Mouse (Mus musculus): ENCODE data around the gene Nrros. TPM values are rescaled to one million over a fixed set of nuclear protein-coding genes. Genes with fewer than 3 reads are reported as not detected.

The Nrros gene
- total and polyA plus RNA-seq, 3 experiments: 55.9 to 59.8 TPM; not detected in 1

DNA sequence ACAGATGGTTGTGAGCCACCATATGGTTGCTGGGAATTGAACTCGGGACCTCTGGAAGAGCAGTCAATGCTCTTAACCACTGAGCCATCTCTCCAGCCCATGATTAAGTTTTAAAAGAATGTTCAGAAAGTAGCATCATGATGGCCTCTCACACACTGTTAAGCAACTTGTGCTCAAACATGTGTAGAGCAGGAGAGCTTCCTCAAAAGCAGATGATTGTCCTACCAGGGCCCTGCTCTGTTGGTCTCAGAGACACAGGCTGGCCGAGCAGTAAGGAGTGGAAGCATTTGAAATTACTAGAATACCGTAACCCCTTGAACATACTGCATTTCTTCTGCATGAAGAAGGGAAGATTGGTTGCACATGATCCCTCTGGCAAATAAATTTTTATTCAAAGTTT, 6.4 kb downstream of the Nrros start:
- Histone ChIP-seq H3K79me2 (ENCODE audit: control insufficient read depth, insufficient read depth, low read length, poor library complexity) (peaks cover 47% of the 10 kb centered on the region), H3K27me3 (ENCODE audit: control insufficient read depth in 1 of 2, insufficient read depth in 2 of 2, low read length in 2 of 2) (no peaks in the 10 kb centered on the region), H3K9me3 (replicated peaks; ENCODE audit: insufficient read depth, low read length) (no peaks in the 10 kb centered on the region), H3K4me3 (ENCODE audit: control insufficient read depth in 1 of 2, insufficient read depth in 1 of 2, low read depth in 2 of 2, low read length in 2 of 2) (no peak overlapping the region), H3K27ac (ENCODE audit: control insufficient read depth, low read depth, low read length) (no peak overlapping the region), H3K36me3 (ENCODE audit: control insufficient read depth in 1 of 2, insufficient read depth in 2 of 2, low read length in 2 of 2) (peaks cover 5 to 20% of the 10 kb centered on the region in 2 experiments), H3K4me1 (ENCODE audit: control insufficient read depth in 1 of 2, insufficient read depth in 2 of 2, low read length in 2 of 2) (peaks cover 3 to 16% of the 10 kb centered on the region in 2 experiments), H3K9ac (ENCODE audit: control insufficient read depth, low read depth, low read length, poor library complexity, severe bottlenecking) (no peak overlapping the region)
- no peak for TF ChIP-seq JUND (IDR thresholded peaks at IDR 0.05; ENCODE audit: low read depth, low read length)
- TF ChIP-seq BHLHE40 (IDR thresholded peaks at IDR 0.05; ENCODE audit: borderline replicate concordance, low read depth, low read length): no peak
- TF ChIP-seq ZMIZ1 (IDR thresholded peaks at IDR 0.05; ENCODE audit: low read depth, low read length): no peak
- no peak for TF ChIP-seq SIN3A (IDR thresholded peaks at IDR 0.05; ENCODE audit: low read length)
- DNase-seq (ENCODE audit: low read depth, low spot score): no peak

DNA sequence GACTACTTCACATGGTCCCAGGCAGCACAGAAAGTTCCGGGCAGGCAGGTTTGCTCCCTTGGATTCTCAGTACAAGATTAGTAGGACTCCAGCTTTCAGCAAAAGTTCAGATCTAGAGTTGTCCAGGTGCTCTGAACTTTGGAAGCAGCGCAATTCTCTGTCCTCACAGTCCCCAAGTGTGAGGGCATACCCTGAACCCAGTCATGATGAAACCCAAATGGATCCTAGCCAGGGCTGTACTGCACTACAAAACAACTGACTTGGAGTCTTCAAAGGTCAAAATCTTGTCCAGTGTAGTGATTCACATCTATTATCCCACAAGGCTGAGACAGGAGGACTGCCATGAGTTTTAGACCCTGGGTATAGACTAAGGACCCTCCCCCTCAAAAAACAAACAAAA, 8.0 kb downstream of the Nrros start:
- no peak for DNase-seq (ENCODE audit: low read depth, low spot score)
- no peak overlapping the region for H3K27ac ChIP-seq (ENCODE audit: control insufficient read depth, low read depth, low read length)
- H3K9me3 ChIP-seq (replicated peaks; ENCODE audit: insufficient read depth, low read length): no peaks in the 10 kb centered on the region
- no peak for TF ChIP-seq TCF12 (IDR thresholded peaks at IDR 0.05; ENCODE audit: low read depth, low read length)
- no peak for TF ChIP-seq USF1 (IDR thresholded peaks at IDR 0.05; ENCODE audit: low read depth, low read length)
- no peak for TF ChIP-seq MYC (IDR thresholded peaks at IDR 0.05; ENCODE audit: low read depth, low read length)
- TF ChIP-seq ZMIZ1 (IDR thresholded peaks at IDR 0.05; ENCODE audit: low read depth, low read length): no peak
- TF ChIP-seq KAT2A (conservative IDR thresholded peaks at IDR 0.05; ENCODE audit: low read depth, low read length): no peak
- no peak for TF ChIP-seq EP300 (IDR thresholded peaks at IDR 0.05; ENCODE audit: low read depth in 1 of 2, low read length in 2 of 2)
- TF ChIP-seq MXI1 (IDR thresholded peaks at IDR 0.05; ENCODE audit: low read depth, low read length): no peak
- TF ChIP-seq MAX (IDR thresholded peaks at IDR 0.05; ENCODE audit: low read length): no peak
- no peak for TF ChIP-seq MAFK (IDR thresholded peaks at IDR 0.05; ENCODE audit: borderline replicate concordance, low read depth, low read length)
- no peak for TF ChIP-seq NELFE (IDR thresholded peaks at IDR 0.05; ENCODE audit: low read depth, low read length)
- no peak for TF ChIP-seq ETS1 (IDR thresholded peaks at IDR 0.05; ENCODE audit: low read depth, low read length)
- no peak for TF ChIP-seq CHD2 (IDR thresholded peaks at IDR 0.05; ENCODE audit: low read length)
- TF ChIP-seq GATA1 (IDR thresholded peaks at IDR 0.05; ENCODE audit: low read depth, low read length): no peak
- TF ChIP-seq ZNF384 (IDR thresholded peaks at IDR 0.05; ENCODE audit: low read depth, low read length): no peak
- TF ChIP-seq MAZ (IDR thresholded peaks at IDR 0.05; ENCODE audit: low read depth, low read length): no peak
- no peak for TF ChIP-seq NRF1 (IDR thresholded peaks at IDR 0.05; ENCODE audit: insufficient read depth, low read depth, low read length, poor library complexity, severe bottlenecking)
- TF ChIP-seq MYB (IDR thresholded peaks at IDR 0.05; ENCODE audit: low read depth, low read length): no peak
- TF ChIP-seq GABPA (IDR thresholded peaks at IDR 0.05; ENCODE audit: low read depth, low read length): no peak
- peaks cover 5 to 7% of the 10 kb centered on the region in 2 experiments for H3K36me3 ChIP-seq (ENCODE audit: control insufficient read depth in 1 of 2, insufficient read depth in 2 of 2, low read length in 2 of 2)
- no peak overlapping the region for H3K4me3 ChIP-seq (ENCODE audit: control insufficient read depth in 1 of 2, insufficient read depth in 1 of 2, low read depth in 2 of 2, low read length in 2 of 2)
- peaks cover 0 to 3% of the 10 kb centered on the region in 2 experiments; a peak in 2 of 4 replicates for H3K4me1 ChIP-seq (ENCODE audit: control insufficient read depth in 1 of 2, insufficient read depth in 2 of 2, low read length in 2 of 2)
- H3K79me2 ChIP-seq (ENCODE audit: control insufficient read depth, insufficient read depth, low read length, poor library complexity): peaks cover 33% of the 10 kb centered on the region
- no peaks in the 10 kb centered on the region for H3K27me3 ChIP-seq (ENCODE audit: control insufficient read depth in 1 of 2, insufficient read depth in 2 of 2, low read length in 2 of 2)
- no peak overlapping the region for H3K9ac ChIP-seq (ENCODE audit: control insufficient read depth, low read depth, low read length, poor library complexity, severe bottlenecking)
